Mouse (Mus musculus) myocyte (in vitro differentiated cells): Measurements from ENCODE around the gene Itm2b.

Experiments
- MAX ChIP-seq: IDR thresholded peaks from one replicate; pipeline ENCODE4 v1.6.1; 2011; ENCODE audit warnings: low read depth, mild to moderate bottlenecking, control low read depth
- POLR2A ChIP-seq: IDR thresholded peaks from one replicate; pipeline ENCODE4 v1.6.1; 2011; ENCODE audit warnings: low read depth, mild to moderate bottlenecking, control low read depth, moderate library complexity; ENCODE audit not compliant: insufficient read length
- POLR2AphosphoS2 ChIP-seq: IDR thresholded peaks from one replicate; pipeline ENCODE4 v1.6.1; 2011; ENCODE audit warnings: low read depth, control low read depth; ENCODE audit not compliant: insufficient read length
- USF1 ChIP-seq: IDR thresholded peaks from one replicate; pipeline ENCODE4 v1.6.1; 2011; ENCODE audit warnings: low read depth, mild to moderate bottlenecking, control low read depth, moderate library complexity

- no peak for TF ChIP-seq POLR2A
- TF ChIP-seq USF1: no peak
- TF ChIP-seq MAX: no peak
- no peak for TF ChIP-seq POLR2AphosphoS2
Observed at GRCm38 (mm10) chr14:73370695-73371372, 14.3 kb downstream of the Itm2b start.
